Mouse (Mus musculus): ENCODE results near the gene Zfp365. TPM values are rescaled to one million over a fixed set of nuclear protein-coding genes. Genes with fewer than 3 reads are reported as not detected.

Zfp365 gene
- 4.3 and 5.2 TPM in 2 replicates for polyA plus RNA-seq (2014; fragmentation: Nextera tagmentation; extraction: Ambion mirVana)

- Histone ChIP-seq H3K4me1 (replicated peaks; ENCODE audit: control insufficient read depth, insufficient read depth, low read length) (0 out of 2 replicates have a peak, but pooled peaks cover 5% of the 10 kb centered on the region), H3K27me3 (ENCODE audit: control insufficient read depth, insufficient read depth, low read length) (no peaks in the 10 kb centered on the region; the same call in 1 of the 2 replicates), H3K9me3 (ENCODE audit: control insufficient read depth, low read length) (no peaks in the 10 kb centered on the region), H3K4me3 (replicated peaks; ENCODE audit: low read length) (peak within 1 kb of the TSS; percentile 76), H3K9ac (peak within 1 kb of the TSS; percentile 67), H3K4me2 (replicated peaks) (peak within 1 kb of the TSS; percentile 84), H3K27ac (peak within 1 kb of the TSS; percentile 43; the same call in 1 of the 2 replicates), H3K36me3 (replicated peaks; ENCODE audit: control insufficient read depth, insufficient read depth) (no peaks in the 10 kb centered on the region)
- under 1% methylated on average over 43 of the region's 43 CpGs for WGBS
- DNase-seq (ENCODE audit: low spot score) (peak; percentile 78), ATAC-seq (ENCODE audit: low FRiP score) (peak; percentile 94)
Measured at GRCm38 (mm10) chr10:67912337-67912776, at the start of gene Zfp365. Gene Zfp365 (minus strand): TSS chr10:67912662.

DNA sequence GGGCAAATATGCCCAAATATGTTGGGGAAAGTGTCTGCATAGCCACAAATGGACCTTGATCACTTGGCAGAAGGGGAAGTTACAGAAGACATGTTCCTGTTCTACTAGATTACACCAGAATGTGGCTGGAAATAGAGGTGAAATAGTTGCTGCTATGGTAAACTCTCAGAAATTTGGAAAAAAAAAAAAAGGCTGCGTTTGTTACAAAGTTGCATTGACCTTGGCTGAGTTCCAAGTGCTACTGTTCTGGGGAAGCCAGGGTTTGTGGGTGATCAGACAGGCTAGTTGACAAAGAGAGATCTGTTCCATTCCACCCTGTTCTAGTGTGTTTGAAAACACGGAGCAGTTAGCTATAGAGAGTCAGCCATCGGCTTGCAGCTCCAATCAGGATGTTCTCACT is 47.5 kb upstream of the Zfp365 start:
- Histone ChIP-seq H3K9me3 (ENCODE audit: control insufficient read depth, low read length) (no peaks in the 10 kb centered on the region), H3K4me3 (replicated peaks; ENCODE audit: low read length) (no peak overlapping the region), H3K27me3 (ENCODE audit: control insufficient read depth, insufficient read depth, low read length) (no peaks in the 10 kb centered on the region), H3K9ac (no peak overlapping the region), H3K27ac (no peak overlapping the region), H3K36me3 (replicated peaks; ENCODE audit: control insufficient read depth, insufficient read depth) (no peaks in the 10 kb centered on the region), H3K4me1 (replicated peaks; ENCODE audit: control insufficient read depth, insufficient read depth, low read length) (0 out of 2 replicates have a peak, but pooled peaks cover 2% of the 10 kb centered on the region), H3K4me2 (replicated peaks) (no peak overlapping the region)
- DNase-seq (ENCODE audit: low spot score) (no peak), ATAC-seq (ENCODE audit: low FRiP score) (no peak)
- 65% methylated on average over 3 of the region's 3 CpGs for WGBS

GRCm38 (mm10) chr10:67955982-67956381 is 43.5 kb upstream of the Zfp365 start:
- no peak overlapping the region for H3K4me3 ChIP-seq (replicated peaks; ENCODE audit: low read length)
- ATAC-seq (ENCODE audit: low FRiP score) (no peak), DNase-seq (ENCODE audit: low spot score) (no peak)
- no peaks in the 10 kb centered on the region for H3K9me3 ChIP-seq (ENCODE audit: control insufficient read depth, low read length)
- H3K36me3 ChIP-seq (replicated peaks; ENCODE audit: control insufficient read depth, insufficient read depth): no peaks in the 10 kb centered on the region
- H3K4me2 ChIP-seq (replicated peaks): no peak overlapping the region
- no peaks in the 10 kb centered on the region for H3K4me1 ChIP-seq (replicated peaks; ENCODE audit: control insufficient read depth, insufficient read depth, low read length)
- H3K27ac ChIP-seq: no peak overlapping the region
- no peaks in the 10 kb centered on the region for H3K27me3 ChIP-seq (ENCODE audit: control insufficient read depth, insufficient read depth, low read length)
- 94% methylated on average over 2 of the region's 2 CpGs for WGBS
- no peak overlapping the region for H3K9ac ChIP-seq

GRCm38 (mm10) chr10:67951690-67952089 is 39.2 kb upstream of the Zfp365 start:
- ATAC-seq (ENCODE audit: low FRiP score) (no peak), DNase-seq (ENCODE audit: low spot score) (no peak)
- no peak overlapping the region for H3K27ac ChIP-seq
- no peaks in the 10 kb centered on the region for H3K9me3 ChIP-seq (ENCODE audit: control insufficient read depth, low read length)
- 80% methylated on average over 4 of the region's 4 CpGs for WGBS
- no peak overlapping the region for H3K4me2 ChIP-seq (replicated peaks)
- no peaks in the 10 kb centered on the region for H3K36me3 ChIP-seq (replicated peaks; ENCODE audit: control insufficient read depth, insufficient read depth)
- H3K9ac ChIP-seq: no peak overlapping the region
- H3K27me3 ChIP-seq (ENCODE audit: control insufficient read depth, insufficient read depth, low read length): no peaks in the 10 kb centered on the region
- no peaks in the 10 kb centered on the region for H3K4me1 ChIP-seq (replicated peaks; ENCODE audit: control insufficient read depth, insufficient read depth, low read length)
- H3K4me3 ChIP-seq (replicated peaks; ENCODE audit: low read length): no peak overlapping the region

DNA sequence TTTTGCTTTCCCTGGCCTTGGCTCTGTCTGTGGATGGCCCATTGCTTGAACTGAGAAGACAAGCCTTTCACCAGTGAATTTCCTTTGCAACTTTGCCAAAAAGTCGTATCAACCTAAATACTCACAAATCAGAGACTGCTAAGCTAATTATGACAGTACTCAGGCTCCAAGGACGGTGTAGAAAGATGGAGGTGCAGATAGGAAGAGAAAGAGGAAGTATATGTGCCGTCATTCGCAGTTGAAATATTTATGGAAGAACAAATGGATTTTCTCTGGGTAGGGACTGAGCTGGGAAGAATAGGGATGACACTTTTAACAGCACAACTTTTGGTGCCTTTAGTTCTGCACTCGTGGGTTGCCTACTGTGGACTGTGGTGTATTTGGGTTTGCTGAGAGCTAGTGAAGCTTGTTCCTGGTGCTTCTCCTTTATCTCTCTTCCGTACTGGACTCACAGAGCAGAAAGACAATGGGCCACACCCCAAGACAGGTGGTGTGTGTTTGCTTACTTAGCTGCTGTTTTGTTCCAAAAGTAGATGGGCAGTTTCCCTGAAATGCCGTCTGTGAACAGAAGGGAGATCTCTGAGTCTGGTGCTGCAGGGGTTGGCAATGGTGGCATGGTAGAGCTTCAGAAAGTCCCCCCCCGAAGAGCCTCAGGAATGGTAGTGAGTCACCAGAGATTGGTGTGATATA is 37.7 kb upstream of the Zfp365 start:
- Histone ChIP-seq H3K36me3 (replicated peaks; ENCODE audit: control insufficient read depth, insufficient read depth) (no peaks in the 10 kb centered on the region), H3K27me3 (ENCODE audit: control insufficient read depth, insufficient read depth, low read length) (no peaks in the 10 kb centered on the region), H3K9me3 (ENCODE audit: control insufficient read depth, low read length) (0 out of 2 replicates have a peak, but pooled peaks cover 3% of the 10 kb centered on the region), H3K4me2 (replicated peaks) (no peak overlapping the region), H3K4me1 (replicated peaks; ENCODE audit: control insufficient read depth, insufficient read depth, low read length) (no peaks in the 10 kb centered on the region), H3K27ac (no peak overlapping the region), H3K4me3 (replicated peaks; ENCODE audit: low read length) (no peak overlapping the region), H3K9ac (no peak overlapping the region)
- ATAC-seq (ENCODE audit: low FRiP score) (no peak), DNase-seq (ENCODE audit: low spot score) (no peak)
- 84% methylated on average over 8 of the region's 8 CpGs for WGBS

- ATAC-seq (ENCODE audit: low FRiP score) (no peak), DNase-seq (ENCODE audit: low spot score) (no peak)
- H3K9me3 ChIP-seq (ENCODE audit: control insufficient read depth, low read length): 0 out of 2 replicates have a peak, but pooled peaks cover 3% of the 10 kb centered on the region
- no peaks in the 10 kb centered on the region for H3K4me1 ChIP-seq (replicated peaks; ENCODE audit: control insufficient read depth, insufficient read depth, low read length)
- H3K4me3 ChIP-seq (replicated peaks; ENCODE audit: low read length): no peak overlapping the region
- 90% methylated on average over 4 of the region's 4 CpGs for WGBS
- H3K27me3 ChIP-seq (ENCODE audit: control insufficient read depth, insufficient read depth, low read length): no peaks in the 10 kb centered on the region
- H3K9ac ChIP-seq: no peak overlapping the region
- no peak overlapping the region for H3K4me2 ChIP-seq (replicated peaks)
- H3K27ac ChIP-seq: no peak overlapping the region
- no peaks in the 10 kb centered on the region for H3K36me3 ChIP-seq (replicated peaks; ENCODE audit: control insufficient read depth, insufficient read depth)
Measured at GRCm38 (mm10) chr10:67943513-67943912, 31.1 kb upstream of the Zfp365 start.

DNA sequence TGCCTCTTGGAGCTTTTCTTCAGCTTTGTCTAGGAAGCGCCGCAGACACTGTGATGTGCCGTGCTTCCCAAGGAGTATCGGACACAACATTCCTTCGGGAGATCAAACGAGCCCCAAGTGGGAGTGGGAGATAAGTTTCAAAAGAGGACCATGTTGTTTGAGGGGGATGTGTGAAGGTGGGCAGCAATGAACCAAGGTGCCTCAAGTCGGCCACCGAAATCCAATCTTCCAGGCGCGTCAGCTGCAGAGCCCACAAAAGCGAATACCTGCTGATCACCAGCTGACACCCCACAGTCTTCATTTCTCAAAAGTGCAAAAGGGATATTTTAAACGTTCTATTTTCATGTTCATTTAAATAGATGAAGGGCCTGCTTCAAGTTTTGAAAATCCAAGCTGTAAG is 27.1 kb upstream of the Zfp365 start:
- Histone ChIP-seq H3K9ac (no peak overlapping the region), H3K4me2 (replicated peaks) (no peak overlapping the region), H3K36me3 (replicated peaks; ENCODE audit: control insufficient read depth, insufficient read depth) (no peaks in the 10 kb centered on the region), H3K27me3 (ENCODE audit: control insufficient read depth, insufficient read depth, low read length) (no peaks in the 10 kb centered on the region), H3K9me3 (ENCODE audit: control insufficient read depth, low read length) (no peaks in the 10 kb centered on the region), H3K4me3 (replicated peaks; ENCODE audit: low read length) (no peak overlapping the region), H3K27ac (no peak overlapping the region), H3K4me1 (replicated peaks; ENCODE audit: control insufficient read depth, insufficient read depth, low read length) (no peaks in the 10 kb centered on the region)
- 74% methylated on average over 12 of the region's 12 CpGs for WGBS
- no peak for ATAC-seq (ENCODE audit: low FRiP score)
- no peak for DNase-seq (ENCODE audit: low spot score)

GRCm38 (mm10) chr10:67937775-67938174 is 25.3 kb upstream of the Zfp365 start:
- H3K9me3 ChIP-seq (ENCODE audit: control insufficient read depth, low read length): no peaks in the 10 kb centered on the region
- no peaks in the 10 kb centered on the region for H3K36me3 ChIP-seq (replicated peaks; ENCODE audit: control insufficient read depth, insufficient read depth)
- no peak overlapping the region for H3K27ac ChIP-seq
- WGBS: 93% methylated on average over 5 of the region's 5 CpGs
- H3K4me2 ChIP-seq (replicated peaks): no peak overlapping the region
- DNase-seq (ENCODE audit: low spot score): no peak
- ATAC-seq (ENCODE audit: low FRiP score): no peak
- no peaks in the 10 kb centered on the region for H3K27me3 ChIP-seq (ENCODE audit: control insufficient read depth, insufficient read depth, low read length)
- no peaks in the 10 kb centered on the region for H3K4me1 ChIP-seq (replicated peaks; ENCODE audit: control insufficient read depth, insufficient read depth, low read length)
- no peak overlapping the region for H3K4me3 ChIP-seq (replicated peaks; ENCODE audit: low read length)
- H3K9ac ChIP-seq: no peak overlapping the region

DNA sequence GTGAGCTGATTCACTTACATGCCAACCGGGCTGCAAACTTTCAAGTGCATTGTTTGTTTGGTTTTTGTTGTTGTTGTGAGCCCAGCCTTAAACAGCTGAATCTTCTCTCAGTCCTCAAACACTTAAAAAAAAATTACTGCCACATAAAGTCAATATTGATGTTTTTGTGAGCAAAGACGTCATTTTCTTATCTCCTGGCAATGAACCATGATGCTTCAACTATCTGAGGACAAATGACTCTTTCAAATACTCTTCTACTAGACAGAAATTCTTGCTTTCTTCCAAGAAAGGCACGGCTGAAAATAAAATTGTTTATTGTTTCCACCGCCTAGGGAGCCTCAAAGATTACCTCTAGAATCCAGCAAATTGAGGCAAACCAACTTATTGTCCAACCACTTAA is 24.5 kb upstream of the Zfp365 start:
- no peaks in the 10 kb centered on the region for H3K36me3 ChIP-seq (replicated peaks; ENCODE audit: control insufficient read depth, insufficient read depth)
- H3K4me1 ChIP-seq (replicated peaks; ENCODE audit: control insufficient read depth, insufficient read depth, low read length): no peaks in the 10 kb centered on the region
- no peak overlapping the region for H3K9ac ChIP-seq
- H3K4me2 ChIP-seq (replicated peaks): no peak overlapping the region
- no peak overlapping the region for H3K4me3 ChIP-seq (replicated peaks; ENCODE audit: low read length)
- no peak overlapping the region for H3K27ac ChIP-seq
- H3K9me3 ChIP-seq (ENCODE audit: control insufficient read depth, low read length): no peaks in the 10 kb centered on the region
- no peaks in the 10 kb centered on the region for H3K27me3 ChIP-seq (ENCODE audit: control insufficient read depth, insufficient read depth, low read length)
- WGBS: 78% methylated on average over 4 of the region's 4 CpGs
- no peak for ATAC-seq (ENCODE audit: low FRiP score)
- no peak for DNase-seq (ENCODE audit: low spot score)

Data from hindbrain, embryonic 14.5 days (tissue).